Mouse (Mus musculus) layer of hippocampus, adult 18-20 months (tissue): ENCODE data around the gene Mrpl37. TPM values are rescaled to one million over a fixed set of nuclear protein-coding genes. Genes with fewer than 3 reads are reported as not detected.
"Not testable (repeated sequence)": the region's sequence is repeated elsewhere in the genome, so short reads cannot be mapped to it uniquely, and the experiment has no call there.

Experiments
- DNase-seq, 2 experiments: peaks; one replicate each; pipeline ENCODE4 v3.0.0; 2022; ENCODE audit warnings: low spot score in 2 of 2
- long read RNA-seq: library from polyadenylated mRNA; stranded (forward); transcript quantifications from one replicate; pipeline ENCODE4 v2.0.0, GENCODE M21; 2021
- total RNA-seq, 2 experiments: library from RNA; stranded (reverse); gene quantifications; 2 replicates each; pipeline ENCODE4 v1.2.3; 2021

The Mrpl37 gene
- 10 to 100 TPM; 56.7 to 58.7 TPM for total RNA-seq
- long read RNA-seq, transcript Mrpl37-201 (7 exons, 1,498 nt) = major isoform, 36 of 38 reads
- long read RNA-seq, partial matches to known transcripts = 0 of 38 reads
- long read RNA-seq, other reads (novel, unspliced or antisense) = 2 of 38 reads

- peak; percentile 95 to 99 for DNase-seq
Measured at GRCm38 (mm10) chr4:107066252-107067124, at the start of gene Mrpl37, which contains the start of gene Cyb5rl. Mrpl37 (minus strand) TSS chr4:107066868. Cyb5rl (plus strand) TSS chr4:107066988.

- no peak for DNase-seq
Measured at GRCm38 (mm10) chr4:107114278-107114677, 47.6 kb upstream of the Mrpl37 start.

- not testable (repeated sequence) for DNase-seq
Measured at GRCm38 (mm10) chr4:107109181-107109580, 42.5 kb upstream of the Mrpl37 start.

- DNase-seq = peak; percentile 25 to 58
Measured at GRCm38 (mm10) chr4:107108291-107108731, 41.6 kb upstream of the Mrpl37 start.

- no peak for DNase-seq
Measured at GRCm38 (mm10) chr4:107106777-107107176, 40.1 kb upstream of the Mrpl37 start.

GRCm38 (mm10) chr4:107102220-107102619 is 35.6 kb upstream of the Mrpl37 start:
- DNase-seq = no peak

- DNase-seq = no peak
Measured at GRCm38 (mm10) chr4:107098791-107099525, 32.3 kb upstream of the Mrpl37 start.

GRCm38 (mm10) chr4:107098375-107098774 is 31.7 kb upstream of the Mrpl37 start:
- DNase-seq = no peak

GRCm38 (mm10) chr4:107097871-107098270 is 31.2 kb upstream of the Mrpl37 start:
- DNase-seq = no peak

GRCm38 (mm10) chr4:107096841-107097373 is 30.2 kb upstream of the Mrpl37 start, which contains the start of gene Cdcp2:
Cdcp2 (plus strand) TSS chr4:107096891.
- DNase-seq = no peak

- no peak for DNase-seq
Measured at GRCm38 (mm10) chr4:107096043-107096442, 29.4 kb upstream of the Mrpl37 start.

- no peak for DNase-seq
Measured at GRCm38 (mm10) chr4:107094484-107095187, 28.0 kb upstream of the Mrpl37 start.

GRCm38 (mm10) chr4:107091696-107092095 is 25.0 kb upstream of the Mrpl37 start:
- no peak for DNase-seq

- DNase-seq = peak; percentile 77 to 84
Measured at GRCm38 (mm10) chr4:107084858-107085257, 18.2 kb upstream of the Mrpl37 start.

- peak in 1 of 2 experiments; percentile 23 for DNase-seq
Measured at GRCm38 (mm10) chr4:107084343-107084742, 17.7 kb upstream of the Mrpl37 start.

GRCm38 (mm10) chr4:107083126-107083525 is 16.5 kb upstream of the Mrpl37 start:
- no peak for DNase-seq

- DNase-seq = no peak
Measured at GRCm38 (mm10) chr4:107082185-107082584, 15.5 kb upstream of the Mrpl37 start.

- DNase-seq = no peak
Measured at GRCm38 (mm10) chr4:107079716-107080115, 13.0 kb upstream of the Mrpl37 start.

GRCm38 (mm10) chr4:107078894-107079293 is 12.2 kb upstream of the Mrpl37 start:
- DNase-seq = no peak

GRCm38 (mm10) chr4:107075456-107075855 is 8.8 kb upstream of the Mrpl37 start:
- no peak for DNase-seq

GRCm38 (mm10) chr4:107072343-107072742 is 5.7 kb upstream of the Mrpl37 start:
- DNase-seq = no peak
